Comparison of ENCODE assay signal across 38 mouse cellular contexts in genomic region chr1:85617161-85617560, GRCm38 (mm10). TPM values are rescaled to one million over a fixed set of nuclear protein-coding genes. Genes with fewer than 3 reads are reported as not detected.
"Had no signal": no experiment of that assay in that cellular context is flagged by ENCODE, and none has a peak within 500 bp of the region (broad histone marks: within the 10 kb centered on the region; RNA-seq: fewer than 3 reads in every experiment).

No protein-coding gene starts in this region.

RNA-seq across cellular contexts. Expression of gene Sp110, which starts 18.5 kb away (rescaled TPM):
- polyA plus RNA-seq: myocyte had no signal

RNA-seq across cellular contexts. Expression of gene G530012D18Rik, which starts 41.7 kb away (rescaled TPM):
- total RNA-seq: left cerebral cortex, adult 2 months; left cerebral cortex, adult 8-10 months; left cerebral cortex, postnatal 10 days; left cerebral cortex, postnatal 14 days; left cerebral cortex, postnatal 25 days; left cerebral cortex, postnatal 36 days; left cerebral cortex, postnatal 4 days; liver, adult 2 months; megakaryocyte, adult 5-6 weeks; megakaryocyte-erythroid progenitor cell, adult 5-6 weeks; midbrain, postnatal 0 days; monocyte, adult 5-6 weeks had no signal
- polyA plus RNA-seq: limb, embryonic 10.5 days; limb, embryonic 11.5 days; limb, embryonic 12.5 days; limb, embryonic 13.5 days; limb, embryonic 14.5 days; limb, embryonic 15.5 days; liver, adult 2 months; liver, embryonic 11.5 days; liver, embryonic 12.5 days; liver, embryonic 13.5 days; liver, embryonic 15.5 days; liver, embryonic 16.5 days; liver, postnatal 0 days; lung, adult 2 months; lung, embryonic 14.5 days; lung, embryonic 15.5 days; lung, embryonic 16.5 days; lung, postnatal 0 days; macrophage; midbrain, embryonic 10.5 days; midbrain, embryonic 11.5 days; midbrain, embryonic 12.5 days; midbrain, embryonic 13.5 days; midbrain, embryonic 14.5 days; midbrain, embryonic 15.5 days; midbrain, embryonic 16.5 days; midbrain, postnatal 0 days; myocyte had no signal
